Mouse (Mus musculus) ES-E14 (cell line): Measurements from ENCODE around the gene Dok7. TPM values are rescaled to one million over a fixed set of nuclear protein-coding genes. Genes with fewer than 3 reads are reported as not detected.

Source experiments
- DNase-seq: peaks from one replicate; pipeline ENCODE4 v3.0.0-alpha.2; 2013; ENCODE audit warnings: low read depth, low spot score
- H3K27ac ChIP-seq: 2 replicates; pipeline ENCODE4 v1.5.1; 2012; ENCODE audit warnings: low read depth, mild to moderate bottlenecking, low read length, moderate library complexity, mixed read lengths; ENCODE audit not compliant: poor library complexity, insufficient read depth, severe bottlenecking
- H3K36me3 ChIP-seq: 2 replicates; pipeline ENCODE4 v1.6.1; 2012; ENCODE audit warnings: mild to moderate bottlenecking, low read length, moderate library complexity, mixed read lengths; ENCODE audit not compliant: control insufficient read depth, poor library complexity, insufficient read depth, severe bottlenecking
- H3K4me1 ChIP-seq, 2 experiments: fragments of 150-350 bp in 1 of 2; sonication (generic) in 1 of 2; 2 replicates each; pipeline ENCODE4 v1.6.1; 2012; ENCODE audit warnings: low read length in 2 of 2, mild to moderate bottlenecking in 1 of 2, mixed read lengths in 1 of 2; ENCODE audit not compliant: control insufficient read depth in 2 of 2, insufficient read depth in 2 of 2, poor library complexity in 1 of 2
- H3K4me3 ChIP-seq, 2 experiments: fragments of 150-350 bp in 1 of 2; sonication (generic) in 1 of 2; 2 replicates each; pipeline ENCODE4 v1.5.1; 2012; ENCODE audit warnings: low read length in 2 of 2, low read depth in 1 of 2, mild to moderate bottlenecking in 1 of 2, mixed read lengths in 1 of 2; ENCODE audit not compliant: insufficient read depth in 1 of 2, poor library complexity in 1 of 2, severe bottlenecking in 1 of 2
- H3K9ac ChIP-seq: 2 replicates; pipeline ENCODE4 v1.6.1; 2012; ENCODE audit warnings: low read depth, mild to moderate bottlenecking, low read length, mixed read lengths; ENCODE audit not compliant: poor library complexity, insufficient read depth, severe bottlenecking
- H3K9me3 ChIP-seq: fragments of 150-350 bp; sonication (generic); 2 replicates; pipeline ENCODE4 v1.6.1; 2012; ENCODE audit warnings: low read depth, mild to moderate bottlenecking, low read length; ENCODE audit not compliant: control insufficient read depth, insufficient read depth
- CHD2 ChIP-seq: IDR thresholded peaks from 2 replicates; pipeline ENCODE4 v1.6.1; 2014; ENCODE audit warnings: mild to moderate bottlenecking, low read depth, low read length, inconsistent platforms
- HCFC1 ChIP-seq: IDR thresholded peaks from 2 replicates; pipeline ENCODE4 v1.6.1; 2012; ENCODE audit warnings: low read length, inconsistent platforms, borderline replicate concordance; ENCODE audit not compliant: insufficient read depth
- MAFK ChIP-seq: IDR thresholded peaks from 2 replicates; pipeline ENCODE4 v1.6.1; 2014; ENCODE audit warnings: mild to moderate bottlenecking, low read depth, low read length, inconsistent platforms; ENCODE audit not compliant: insufficient read depth
- ZC3H11A ChIP-seq: IDR thresholded peaks from 2 replicates; pipeline ENCODE4 v1.6.1; 2012; ENCODE audit warnings: low read depth, mild to moderate bottlenecking, inconsistent platforms, low read length, borderline replicate concordance
- ZNF384 ChIP-seq: IDR thresholded peaks from 2 replicates; pipeline ENCODE4 v1.6.1; 2012; ENCODE audit warnings: low read depth, low read length, inconsistent platforms
- in situ Hi-C, 2 experiments: fragments of 600-800 bp; cut with MboI; formaldehyde crosslinking; loops; one replicate each; pipeline ENCODE4 v1.15.1; 2025; ENCODE audit warnings: low sequenced_read_pairs in 2 of 2, inconsistent platforms in 1 of 2; ENCODE audit not compliant: unreplicated experiment in 2 of 2
- total RNA-seq: library from RNA; depleted of rRNA; stranded (reverse); fragments of 300-350 nt; gene quantifications from 2 replicates; pipeline ENCODE4 v1.2.3, GENCODE M21; 2012

Gene Dok7
- total RNA-seq, 1 experiment = 0.18 TPM

DNA sequence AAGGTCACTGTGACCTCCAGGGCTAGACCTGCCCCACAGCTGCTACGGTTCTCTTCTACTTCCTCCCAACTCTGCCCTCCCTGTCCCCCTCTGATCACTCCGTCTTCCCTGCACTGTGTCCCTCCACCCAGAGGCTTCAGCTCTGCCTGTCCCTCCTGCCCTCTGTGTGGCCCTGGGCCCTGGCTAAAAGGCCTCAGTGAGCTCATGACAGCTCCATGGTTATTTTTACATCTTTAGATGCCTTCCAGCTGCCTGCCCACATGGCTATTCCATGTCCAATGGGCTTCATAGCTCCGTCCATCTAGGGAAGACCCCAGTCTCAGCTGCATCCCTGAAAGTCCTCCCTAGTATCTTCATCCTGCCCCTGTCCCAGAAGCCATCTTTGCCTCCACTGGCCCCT, 3.5 kb downstream of the Dok7 start:
- H3K4me3 ChIP-seq = no peak overlapping the region

GRCm38 (mm10) chr5:35069841-35070240, 13.3 kb downstream of the Dok7 start:
- no peak overlapping the region for H3K4me3 ChIP-seq
- H3K4me1 ChIP-seq = no peaks in the 10 kb centered on the region
- no peaks in the 10 kb centered on the region for H3K36me3 ChIP-seq
- H3K27ac ChIP-seq = no peak overlapping the region
- TF ChIP-seq HCFC1 (no peak), CHD2 (no peak), MAFK (no peak), ZNF384 (no peak), ZC3H11A (no peak)
- H3K9me3 ChIP-seq = no peaks in the 10 kb centered on the region
- in situ Hi-C loops = no loop called here
- DNase-seq = no peak
- H3K9ac ChIP-seq = no peak overlapping the region

More for the DNA sequence above, 3.5 kb downstream of the Dok7 start:
- no peaks in the 10 kb centered on the region for H3K9me3 ChIP-seq
- no peaks in the 10 kb centered on the region for H3K36me3 ChIP-seq
- no peak overlapping the region for H3K27ac ChIP-seq
- H3K9ac ChIP-seq = no peak overlapping the region
- in situ Hi-C loops = no loop called here
- H3K4me1 ChIP-seq = no peaks in the 10 kb centered on the region
- TF ChIP-seq CHD2 (no peak), MAFK (no peak), ZC3H11A (no peak), HCFC1 (no peak), ZNF384 (no peak)
- DNase-seq = no peak

DNA sequence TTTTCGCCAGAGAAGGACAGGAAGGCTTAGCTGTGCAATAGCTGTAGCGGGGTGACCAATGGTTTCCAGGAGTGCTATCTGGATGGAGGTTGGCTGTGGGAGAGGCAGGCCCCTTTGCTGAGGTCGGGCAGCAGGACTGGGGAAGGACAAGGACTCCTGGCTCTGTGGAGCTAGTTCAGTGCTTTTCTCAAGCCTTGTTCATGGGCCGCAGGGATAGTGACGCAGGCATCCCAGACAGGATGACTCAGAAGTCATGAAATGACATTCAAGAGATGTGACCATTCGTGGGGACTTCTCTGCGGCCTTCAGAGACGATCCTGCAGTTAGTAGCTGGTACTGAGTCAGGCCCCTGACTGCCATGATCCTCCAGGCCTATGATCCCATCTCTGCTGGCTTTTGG, 13.7 kb downstream of the Dok7 start:
- in situ Hi-C loops = no loop called here
- TF ChIP-seq CHD2 (no peak), ZC3H11A (no peak), MAFK (no peak), ZNF384 (no peak), HCFC1 (no peak)
- no peaks in the 10 kb centered on the region for H3K4me1 ChIP-seq
- no peak overlapping the region for H3K27ac ChIP-seq
- no peak overlapping the region for H3K9ac ChIP-seq
- H3K4me3 ChIP-seq = no peak overlapping the region
- no peaks in the 10 kb centered on the region for H3K36me3 ChIP-seq
- no peaks in the 10 kb centered on the region for H3K9me3 ChIP-seq
- no peak for DNase-seq

DNA sequence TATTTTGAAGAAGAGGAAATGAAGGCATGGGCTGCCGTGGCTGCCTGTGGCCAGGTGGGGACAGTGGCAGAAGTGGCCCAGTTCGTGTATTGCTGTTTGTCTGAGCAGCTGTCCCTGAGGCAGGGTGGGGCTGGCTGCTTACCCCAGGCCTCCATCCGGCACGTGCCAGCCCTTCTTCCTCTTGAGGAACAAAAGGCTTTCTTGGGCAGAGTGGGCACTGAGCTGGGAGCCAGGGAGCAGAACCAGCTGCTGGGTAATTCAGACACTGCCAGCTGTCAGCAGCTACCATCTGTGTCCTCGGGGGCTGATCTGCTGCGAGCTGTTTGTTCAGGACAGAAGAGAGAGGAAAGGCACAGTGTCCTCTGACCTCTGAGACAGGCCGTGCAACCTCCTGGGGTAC, 14.4 kb downstream of the Dok7 start:
- no peak for DNase-seq
- Histone ChIP-seq H3K27ac (no peak overlapping the region), H3K4me3 (no peak overlapping the region), H3K36me3 (no peaks in the 10 kb centered on the region), H3K9me3 (no peaks in the 10 kb centered on the region), H3K9ac (no peak overlapping the region), H3K4me1 (no peaks in the 10 kb centered on the region)
- in situ Hi-C loops = no loop called here
- TF ChIP-seq CHD2 (no peak), HCFC1 (no peak), ZC3H11A (no peak), MAFK (no peak), ZNF384 (no peak)

GRCm38 (mm10) chr5:35071855-35072254, 15.3 kb downstream of the Dok7 start:
- in situ Hi-C loops = no loop called here
- H3K27ac ChIP-seq = no peak overlapping the region
- H3K4me1 ChIP-seq = no peaks in the 10 kb centered on the region
- no peak for TF ChIP-seq MAFK
- TF ChIP-seq ZC3H11A = no peak
- no peak for TF ChIP-seq ZNF384
- no peak for TF ChIP-seq CHD2
- TF ChIP-seq HCFC1 = no peak
- DNase-seq = no peak
- no peaks in the 10 kb centered on the region for H3K36me3 ChIP-seq
- H3K4me3 ChIP-seq = no peak overlapping the region
- H3K9ac ChIP-seq = no peak overlapping the region
- no peaks in the 10 kb centered on the region for H3K9me3 ChIP-seq
